Mouse (Mus musculus) retina, postnatal 7 days (tissue): ENCODE measurements around the gene Srsf10.
A peak's percentile ranks its signal among the peaks of the same experiment; 100 is the strongest.

Experiments used
- DNase-seq: peaks from one replicate; pipeline ENCODE4 v3.0.0-alpha.2; 2012; ENCODE audit warnings: low read depth, low spot score

The Srsf10 gene

GRCm38 (mm10) chr4:135855536-135856222 lies at the start of gene Srsf10:
Gene Srsf10, plus strand, starts transcription at chr4:135855747.
- DNase-seq, result peak; percentile 95

- DNase-seq, result no peak
Observed at GRCm38 (mm10) chr4:135814896-135815295, 40.7 kb upstream of the Srsf10 start.

- DNase-seq, result peak; percentile 34
Observed at GRCm38 (mm10) chr4:135816905-135817622, 38.5 kb upstream of the Srsf10 start.

- no peak for DNase-seq
Observed at GRCm38 (mm10) chr4:135818366-135818765, 37.2 kb upstream of the Srsf10 start.

- DNase-seq, result no peak
Observed at GRCm38 (mm10) chr4:135819826-135820526, 35.6 kb upstream of the Srsf10 start.

GRCm38 (mm10) chr4:135821772-135822171 lies 33.8 kb upstream of the Srsf10 start:
- DNase-seq, result no peak

GRCm38 (mm10) chr4:135823298-135823697 lies 32.2 kb upstream of the Srsf10 start:
- DNase-seq, result peak; percentile 33

GRCm38 (mm10) chr4:135824254-135824653 lies 31.3 kb upstream of the Srsf10 start:
- DNase-seq, result no peak

GRCm38 (mm10) chr4:135828491-135828890 lies 27.1 kb upstream of the Srsf10 start:
- DNase-seq, result no peak

GRCm38 (mm10) chr4:135832070-135832469 lies 23.5 kb upstream of the Srsf10 start:
- DNase-seq, result no peak

GRCm38 (mm10) chr4:135833301-135834123 lies 22.0 kb upstream of the Srsf10 start:
- no peak for DNase-seq

GRCm38 (mm10) chr4:135834124-135834717 lies 21.3 kb upstream of the Srsf10 start:
- no peak for DNase-seq

- no peak for DNase-seq
Observed at GRCm38 (mm10) chr4:135838925-135839292, 16.6 kb upstream of the Srsf10 start.

GRCm38 (mm10) chr4:135839293-135840011 lies 16.1 kb upstream of the Srsf10 start:
- DNase-seq, result no peak

GRCm38 (mm10) chr4:135844400-135844799 lies 11.1 kb upstream of the Srsf10 start:
- no peak for DNase-seq

GRCm38 (mm10) chr4:135847581-135847980 lies 8.0 kb upstream of the Srsf10 start:
- DNase-seq, result no peak

GRCm38 (mm10) chr4:135850411-135851095 lies 5.0 kb upstream of the Srsf10 start:
- DNase-seq, result no peak

- DNase-seq, result no peak
Observed at GRCm38 (mm10) chr4:135851942-135852341, 3.6 kb upstream of the Srsf10 start.

- DNase-seq, result no peak
Observed at GRCm38 (mm10) chr4:135853987-135854546, 1.5 kb upstream of the Srsf10 start.

- no peak for DNase-seq
Observed at GRCm38 (mm10) chr4:135854630-135855029, 917 bp upstream of the Srsf10 start.
